Mouse (Mus musculus) liver, embryonic 11.5 days (tissue): ENCODE measurements at regions not wholly inside any gene's neighbourhood (a gene's known extent, or its start where the extent isn't known, plus 50 kb on each side); places are given as distances from the start of the nearest gene placed in this dataset.
A peak's percentile ranks its signal among the peaks of the same experiment; 100 is the strongest.

Experiments
- ATAC-seq: fragments of 200-750 bp; cut with Nextera tagmentation; replicated peaks from 2 replicates; pipeline ENCODE4 v1.8.0; 2017; ENCODE audit warnings: moderate number of reproducible peaks, mild to moderate bottlenecking, moderate TSS enrichment, moderate library complexity; ENCODE audit not compliant: low FRiP score
- DNase-seq: peaks from one replicate; pipeline ENCODE4 v3.0.0-alpha.2; 2017; ENCODE audit warnings: low spot score
- H3K27ac ChIP-seq: fragments of 300-500 bp; sonication (generic); 2 replicates; pipeline ENCODE4 v1.5.1; 2014; ENCODE audit warnings: mild to moderate bottlenecking, low read depth, low read length, control low read depth
- H3K27me3 ChIP-seq: fragments of 300-500 bp; sonication (generic); replicated peaks from 2 replicates; pipeline ENCODE4 v1.6.1; 2014; ENCODE audit warnings: low read length, mixed read lengths; ENCODE audit not compliant: control insufficient read depth, insufficient read depth
- H3K36me3 ChIP-seq: fragments of 300-500 bp; sonication (generic); 2 replicates; pipeline ENCODE4 v1.6.1; 2014; ENCODE audit warnings: mild to moderate bottlenecking, low read length, moderate library complexity, mixed read lengths; ENCODE audit not compliant: control insufficient read depth, insufficient read depth
- H3K4me1 ChIP-seq: fragments of 300-500 bp; sonication (generic); replicated peaks from 2 replicates; pipeline ENCODE4 v1.6.1; 2014; ENCODE audit warnings: low read length, mixed read lengths; ENCODE audit not compliant: control insufficient read depth, insufficient read depth
- H3K4me2 ChIP-seq: fragments of 300-500 bp; sonication (generic); 2 replicates; pipeline ENCODE4 v1.6.1; 2014; ENCODE audit warnings: mild to moderate bottlenecking, control low read depth, moderate library complexity
- H3K4me3 ChIP-seq: fragments of 300-500 bp; sonication (generic); 2 replicates; pipeline ENCODE4 v1.5.1; 2014; ENCODE audit warnings: low read depth, low read length, control low read depth
- H3K9ac ChIP-seq: fragments of 300-500 bp; sonication (generic); 2 replicates; pipeline ENCODE4 v1.6.1; 2014; ENCODE audit warnings: low read depth, low read length, control low read depth
- H3K9me3 ChIP-seq: fragments of 300-500 bp; sonication (generic); 2 replicates; pipeline ENCODE4 v1.6.1; 2016; ENCODE audit warnings: low read length, inconsistent platforms, mixed read lengths; ENCODE audit not compliant: control insufficient read depth
- WGBS: fragments of 180-500 bp; shearing (Covaris S2); extraction: QIAGEN DNeasy Blood & Tissue Kit; methylation state at CpG from one replicate; pipeline ENCODE4 v1.1.7; 2014; 5-methylcytosine and 5-hydroxymethylcytosine counted together

- 59% methylated on average over 4 of the region's 4 CpGs for WGBS
- Histone ChIP-seq H3K27me3 (no peaks in the 10 kb centered on the region), H3K36me3 (no peaks in the 10 kb centered on the region)
Measured at GRCm38 (mm10) chr14:26360071-26360470, 102.3 kb downstream of the Duxbl3 start.

GRCm38 (mm10) chr14:26361206-26361605 is 103.4 kb downstream of the Duxbl3 start:
- Histone ChIP-seq H3K9me3 (no peaks in the 10 kb centered on the region), H3K27me3 (no peaks in the 10 kb centered on the region), H3K4me1 (0 out of 2 replicates have a peak, but pooled peaks cover 3% of the 10 kb centered on the region), H3K36me3 (no peaks in the 10 kb centered on the region), H3K9ac (no peak overlapping the region), H3K4me3 (no peak overlapping the region), H3K27ac (no peak overlapping the region), H3K4me2 (no peak overlapping the region)
- ATAC-seq (no peak), DNase-seq (no peak)
- 84% methylated on average over 3 of the region's 3 CpGs for WGBS

More at GRCm38 (mm10) chr14:26360071-26360470, 102.3 kb downstream of the Duxbl3 start:
- Histone ChIP-seq H3K4me1 (0 out of 2 replicates have a peak, but pooled peaks cover 3% of the 10 kb centered on the region), H3K4me2 (no peak overlapping the region), H3K9me3 (no peaks in the 10 kb centered on the region), H3K9ac (no peak overlapping the region), H3K4me3 (no peak overlapping the region), H3K27ac (no peak overlapping the region)
- peak; percentile 6 for DNase-seq
- no peak for ATAC-seq
